Mouse (Mus musculus) ES-E14 (cell line): ENCODE measurements around the gene 1700025G04Rik. TPM values are rescaled to one million over a fixed set of nuclear protein-coding genes. Genes with fewer than 3 reads are reported as not detected.

ENCODE experiments used
- DNase-seq: peaks from one replicate; pipeline ENCODE4 v3.0.0-alpha.2; 2013; ENCODE audit warnings: low read depth, low spot score
- H3K27ac ChIP-seq: 2 replicates; pipeline ENCODE4 v1.5.1; 2012; ENCODE audit warnings: low read depth, mild to moderate bottlenecking, low read length, moderate library complexity, mixed read lengths; ENCODE audit not compliant: poor library complexity, insufficient read depth, severe bottlenecking
- H3K36me3 ChIP-seq: 2 replicates; pipeline ENCODE4 v1.6.1; 2012; ENCODE audit warnings: mild to moderate bottlenecking, low read length, moderate library complexity, mixed read lengths; ENCODE audit not compliant: control insufficient read depth, poor library complexity, insufficient read depth, severe bottlenecking
- H3K4me1 ChIP-seq, 2 experiments: fragments of 150-350 bp in 1 of 2; sonication (generic) in 1 of 2; 2 replicates each; pipeline ENCODE4 v1.6.1; 2012; ENCODE audit warnings: low read length in 2 of 2, mild to moderate bottlenecking in 1 of 2, mixed read lengths in 1 of 2; ENCODE audit not compliant: control insufficient read depth in 2 of 2, insufficient read depth in 2 of 2, poor library complexity in 1 of 2
- H3K4me3 ChIP-seq, 2 experiments: fragments of 150-350 bp in 1 of 2; sonication (generic) in 1 of 2; 2 replicates each; pipeline ENCODE4 v1.5.1; 2012; ENCODE audit warnings: low read length in 2 of 2, low read depth in 1 of 2, mild to moderate bottlenecking in 1 of 2, mixed read lengths in 1 of 2; ENCODE audit not compliant: insufficient read depth in 1 of 2, poor library complexity in 1 of 2, severe bottlenecking in 1 of 2
- H3K9ac ChIP-seq: 2 replicates; pipeline ENCODE4 v1.6.1; 2012; ENCODE audit warnings: low read depth, mild to moderate bottlenecking, low read length, mixed read lengths; ENCODE audit not compliant: poor library complexity, insufficient read depth, severe bottlenecking
- H3K9me3 ChIP-seq: fragments of 150-350 bp; sonication (generic); 2 replicates; pipeline ENCODE4 v1.6.1; 2012; ENCODE audit warnings: low read depth, mild to moderate bottlenecking, low read length; ENCODE audit not compliant: control insufficient read depth, insufficient read depth
- CHD2 ChIP-seq: IDR thresholded peaks from 2 replicates; pipeline ENCODE4 v1.6.1; 2014; ENCODE audit warnings: mild to moderate bottlenecking, low read depth, low read length, inconsistent platforms
- HCFC1 ChIP-seq: IDR thresholded peaks from 2 replicates; pipeline ENCODE4 v1.6.1; 2012; ENCODE audit warnings: low read length, inconsistent platforms, borderline replicate concordance; ENCODE audit not compliant: insufficient read depth
- MAFK ChIP-seq: IDR thresholded peaks from 2 replicates; pipeline ENCODE4 v1.6.1; 2014; ENCODE audit warnings: mild to moderate bottlenecking, low read depth, low read length, inconsistent platforms; ENCODE audit not compliant: insufficient read depth
- ZC3H11A ChIP-seq: IDR thresholded peaks from 2 replicates; pipeline ENCODE4 v1.6.1; 2012; ENCODE audit warnings: low read depth, mild to moderate bottlenecking, inconsistent platforms, low read length, borderline replicate concordance
- ZNF384 ChIP-seq: IDR thresholded peaks from 2 replicates; pipeline ENCODE4 v1.6.1; 2012; ENCODE audit warnings: low read depth, low read length, inconsistent platforms
- in situ Hi-C, 2 experiments: fragments of 600-800 bp; cut with MboI; formaldehyde crosslinking; loops; one replicate each; pipeline ENCODE4 v1.15.1; 2025; ENCODE audit warnings: low sequenced_read_pairs in 2 of 2, inconsistent platforms in 1 of 2; ENCODE audit not compliant: unreplicated experiment in 2 of 2
- total RNA-seq: library from RNA; depleted of rRNA; stranded (reverse); fragments of 300-350 nt; gene quantifications from 2 replicates; pipeline ENCODE4 v1.2.3, GENCODE M21; 2012

The 1700025G04Rik gene
- total RNA-seq, 1 experiment, result 2.1 TPM

GRCm38 (mm10) chr1:151891194-151891593, 198.7 kb downstream of the 1700025G04Rik start:
- no peak for DNase-seq
- no peaks in the 10 kb centered on the region for H3K36me3 ChIP-seq
- no peaks in the 10 kb centered on the region for H3K9me3 ChIP-seq
- no peaks in the 10 kb centered on the region for H3K4me1 ChIP-seq
- no peak overlapping the region for H3K27ac ChIP-seq
- TF ChIP-seq MAFK (no peak), ZC3H11A (no peak), HCFC1 (no peak), CHD2 (no peak), ZNF384 (no peak)
- H3K9ac ChIP-seq, result no peak overlapping the region
- H3K4me3 ChIP-seq, result no peak overlapping the region
- in situ Hi-C loops, result no loop called here

DNA sequence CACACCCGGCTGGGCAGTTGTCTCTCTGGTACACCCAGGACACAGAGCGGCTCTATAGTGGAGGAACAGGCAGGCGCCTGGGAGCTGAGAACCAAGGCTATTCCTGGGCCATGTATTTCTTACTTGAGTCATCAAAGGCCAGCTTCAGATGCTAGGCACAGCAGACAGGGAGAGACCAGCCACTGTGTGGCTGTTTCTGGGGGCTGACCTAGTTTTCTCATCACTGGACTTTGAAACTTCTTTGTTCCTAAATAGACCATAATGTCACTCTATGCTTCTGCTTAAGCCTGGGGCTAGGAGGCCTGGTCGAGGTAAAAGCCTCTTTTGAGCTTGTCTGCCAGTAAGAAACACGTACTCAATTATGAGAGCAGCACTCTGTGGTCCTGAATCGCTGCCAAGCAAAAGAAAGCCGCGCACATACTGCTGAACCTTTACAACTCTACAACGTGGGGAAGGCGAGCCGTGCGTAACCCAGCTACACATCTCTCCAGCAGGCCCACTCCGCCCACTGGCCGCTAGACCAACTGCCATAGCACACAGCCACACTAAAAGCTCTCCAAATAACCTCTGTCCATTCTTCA, 199.8 kb downstream of the 1700025G04Rik start:
- Histone ChIP-seq H3K36me3 (no peaks in the 10 kb centered on the region), H3K9me3 (no peaks in the 10 kb centered on the region), H3K27ac (no peak overlapping the region), H3K4me1 (peaks cover 0 to 4% of the 10 kb centered on the region in 2 experiments; a peak in 2 of 4 replicates), H3K9ac (no peak overlapping the region), H3K4me3 (no peak overlapping the region)
- DNase-seq, result no peak
- in situ Hi-C loops, result no loop called here
- no peak for TF ChIP-seq MAFK
- TF ChIP-seq ZC3H11A, result no peak
- TF ChIP-seq HCFC1, result no peak
- no peak for TF ChIP-seq ZNF384
- TF ChIP-seq CHD2, result no peak

- TF ChIP-seq CHD2 (no peak), MAFK (no peak)
- H3K27ac ChIP-seq, result no peak overlapping the region
- DNase-seq, result no peak
- H3K9ac ChIP-seq, result no peak overlapping the region
- no peak overlapping the region for H3K4me3 ChIP-seq
- in situ Hi-C loops, result no loop called here
- no peaks in the 10 kb centered on the region for H3K36me3 ChIP-seq
- H3K4me1 ChIP-seq, result peaks cover 0 to 6% of the 10 kb centered on the region in 2 experiments; a peak in 2 of 4 replicates
- no peaks in the 10 kb centered on the region for H3K9me3 ChIP-seq
These were observed 202.3 kb downstream of the 1700025G04Rik start for GRCm38 (mm10) chr1:151887631-151888030.

- in situ Hi-C loops, result no loop called here
- TF ChIP-seq ZC3H11A (no peak), CHD2 (no peak), HCFC1 (no peak), MAFK (no peak), ZNF384 (no peak)
These were observed 202.8 kb downstream of the 1700025G04Rik start for GRCm38 (mm10) chr1:151887126-151887525.

DNA sequence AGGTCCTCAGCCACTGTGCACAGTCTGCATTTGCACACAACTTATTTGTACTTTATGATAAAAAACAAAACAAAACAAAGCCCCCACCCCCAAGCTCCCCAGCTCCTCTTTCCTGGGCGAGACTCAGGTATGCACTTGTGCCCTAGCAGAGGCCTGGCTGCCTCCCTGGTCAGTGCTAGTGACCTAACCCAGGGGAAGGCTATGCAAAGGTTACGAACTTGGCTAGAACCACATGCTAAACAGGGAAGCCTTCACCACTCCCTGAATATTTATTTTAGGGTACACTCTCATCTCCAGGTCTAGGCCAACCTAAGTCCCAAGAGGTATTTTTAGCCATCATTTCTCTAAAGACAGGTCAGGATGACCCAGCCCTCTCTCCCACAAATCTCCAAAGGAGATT, 203.8 kb downstream of the 1700025G04Rik start:
- H3K4me3 ChIP-seq, result no peak overlapping the region
- H3K9me3 ChIP-seq, result no peaks in the 10 kb centered on the region
- TF ChIP-seq MAFK (no peak), ZNF384 (no peak), CHD2 (no peak), ZC3H11A (no peak), HCFC1 (no peak)
- no peaks in the 10 kb centered on the region for H3K36me3 ChIP-seq
- H3K4me1 ChIP-seq, result peaks cover 0 to 9% of the 10 kb centered on the region in 2 experiments; a peak in 2 of 4 replicates
- H3K27ac ChIP-seq, result no peak overlapping the region
- in situ Hi-C loops, result no loop called here
- DNase-seq, result no peak
- H3K9ac ChIP-seq, result no peak overlapping the region

More at GRCm38 (mm10) chr1:151887126-151887525, 202.8 kb downstream of the 1700025G04Rik start:
- DNase-seq, result no peak
- H3K27ac ChIP-seq, result no peak overlapping the region
- H3K4me3 ChIP-seq, result no peak overlapping the region
- no peaks in the 10 kb centered on the region for H3K36me3 ChIP-seq
- H3K4me1 ChIP-seq, result peaks cover 0 to 6% of the 10 kb centered on the region in 2 experiments; a peak in 2 of 4 replicates
- no peaks in the 10 kb centered on the region for H3K9me3 ChIP-seq
- no peak overlapping the region for H3K9ac ChIP-seq
